Mouse (Mus musculus) colon, adult 2 months (tissue): ENCODE measurements around the gene Snx33. TPM values are rescaled to one million over a fixed set of nuclear protein-coding genes. Genes with fewer than 3 reads are reported as not detected.

ENCODE experiments used
- polyA plus RNA-seq: library from polyadenylated mRNA; depleted of rRNA; stranded (reverse); fragments of >200 nt; gene quantifications from 2 replicates; pipeline ENCODE4 v1.2.3, GENCODE M21; 2012; rRNA removed

Gene Snx33
- polyA plus RNA-seq: 10.7 and 11.0 TPM in 2 replicates

GRCm38 (mm10) chr9:56928041-56928811 lies at the start of gene Snx33:
Gene Snx33, minus strand, starts transcription at chr9:56928371.

GRCm38 (mm10) chr9:56950414-56951400 lies 22.5 kb upstream of the Snx33 start, which contains the start of gene Snupn:
Gene Snupn, plus strand, starts transcription at chr9:56950878.

GRCm38 (mm10) chr9:56937223-56938160 lies 9.3 kb upstream of the Snx33 start, which contains the start of gene Imp3:
Gene Imp3, plus strand, starts transcription at chr9:56937475.

Other genes with a start within 250 kb of the Snx33 start
- gene Lingo1, start 131.9 kb downstream of the Snx33 start, polyA plus RNA-seq: 1.7 TPM in 2 replicates
- gene Odf3l1, start 63.7 kb downstream of the Snx33 start, polyA plus RNA-seq: 2.1 and 4.2 TPM in 2 replicates
- 21.3 and 24.9 TPM in 2 replicates for gene Cspg4, start 63.3 kb downstream of the Snx33 start, polyA plus RNA-seq
- gene Imp3, start 9.1 kb upstream of the Snx33 start, polyA plus RNA-seq: 268 and 290 TPM in 2 replicates
- 3.6 and 4.6 TPM in 2 replicates for gene Snupn, start 22.5 kb upstream of the Snx33 start, polyA plus RNA-seq
- gene Ptpn9, start 66.6 kb upstream of the Snx33 start, polyA plus RNA-seq: 49.5 and 57.0 TPM in 2 replicates
- 45.3 and 68.3 TPM in 2 replicates for gene Sin3a, start 143.7 kb upstream of the Snx33 start, polyA plus RNA-seq
- 171 and 201 TPM in 2 replicates for gene Man2c1, start 202.3 kb upstream of the Snx33 start, polyA plus RNA-seq
- 10.7 and 11.4 TPM in 2 replicates for gene Neil1, start 219.9 kb upstream of the Snx33 start, polyA plus RNA-seq
- 151 and 158 TPM in 2 replicates for gene Commd4, start 230.0 kb upstream of the Snx33 start, polyA plus RNA-seq